Mouse (Mus musculus): ENCODE measurements at regions not wholly inside any gene's neighbourhood (a gene's known extent, or its start where the extent isn't known, plus 50 kb on each side); places are given as distances from the start of the nearest gene placed in this dataset.
A peak's percentile ranks its signal among the peaks of the same experiment; 100 is the strongest.
"Not testable (repeated sequence)": the region's sequence is repeated elsewhere in the genome, so short reads cannot be mapped to it uniquely, and the experiment has no call there.

DNA sequence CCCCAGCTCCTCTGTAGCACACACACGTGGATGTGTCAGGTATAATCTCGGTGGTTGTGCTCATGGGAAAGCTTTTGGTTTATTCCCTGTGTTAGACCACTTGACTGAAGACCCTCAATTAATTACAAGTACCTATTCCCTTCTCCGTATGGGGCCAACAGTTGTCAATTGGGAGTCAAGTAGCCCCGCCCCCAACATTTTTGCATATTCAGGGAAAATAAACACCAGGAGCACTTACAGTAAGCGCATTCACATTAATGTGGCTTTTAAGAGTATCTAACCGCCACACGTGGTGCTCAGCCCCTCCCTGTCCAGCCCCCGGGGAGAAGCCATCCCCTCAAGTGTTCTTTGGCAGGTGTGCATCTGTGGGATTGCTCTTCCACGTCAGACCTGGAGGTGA, 223.9 kb downstream of the Tpra1 start:
- no peak for DNase-seq (ENCODE audit: extremely low spot score, low spot score)

DNA sequence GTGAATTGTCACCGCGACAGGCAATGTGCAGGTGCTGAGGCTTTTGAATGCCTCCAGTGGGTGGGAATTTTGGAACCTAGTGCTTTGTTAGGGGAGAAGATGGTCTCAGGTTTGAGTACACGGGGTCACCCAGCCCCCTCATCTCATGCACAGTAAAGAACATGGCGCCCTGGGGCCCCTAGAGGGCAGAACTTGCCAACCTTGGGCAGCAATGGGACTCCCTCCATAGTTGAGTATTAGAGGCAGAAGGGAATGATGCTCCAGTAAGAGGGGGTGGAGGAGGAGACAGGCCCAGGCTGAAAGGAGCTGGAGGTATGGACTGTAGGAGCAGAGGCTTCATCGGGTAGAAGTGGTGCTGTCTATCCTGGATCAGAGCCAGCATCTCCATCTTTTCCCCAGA, 226.1 kb downstream of the Tpra1 start:
- DNase-seq (ENCODE audit: extremely low spot score, low spot score): not testable (repeated sequence)

DNA sequence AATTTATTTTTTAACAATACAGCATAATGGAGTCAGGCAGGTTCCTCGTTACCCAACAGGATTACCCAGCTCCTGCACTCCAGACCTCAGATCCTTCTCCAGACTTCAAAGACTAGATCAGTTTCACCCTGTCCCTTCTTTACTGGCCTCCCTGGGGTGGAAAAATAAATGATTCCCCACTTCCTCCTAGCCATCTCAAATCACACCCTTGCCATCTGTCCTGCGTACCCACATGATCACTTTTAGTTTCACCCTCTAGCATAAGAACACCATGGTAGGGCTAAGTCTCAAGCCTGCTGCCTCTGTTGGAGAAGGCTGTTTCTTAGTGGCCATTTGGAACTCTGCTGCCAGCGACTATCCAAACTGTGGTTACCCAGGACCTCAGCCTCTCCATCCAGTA, 222.0 kb downstream of the Plxna1 start:
- no peak for DNase-seq (ENCODE audit: extremely low spot score, low spot score)

DNA sequence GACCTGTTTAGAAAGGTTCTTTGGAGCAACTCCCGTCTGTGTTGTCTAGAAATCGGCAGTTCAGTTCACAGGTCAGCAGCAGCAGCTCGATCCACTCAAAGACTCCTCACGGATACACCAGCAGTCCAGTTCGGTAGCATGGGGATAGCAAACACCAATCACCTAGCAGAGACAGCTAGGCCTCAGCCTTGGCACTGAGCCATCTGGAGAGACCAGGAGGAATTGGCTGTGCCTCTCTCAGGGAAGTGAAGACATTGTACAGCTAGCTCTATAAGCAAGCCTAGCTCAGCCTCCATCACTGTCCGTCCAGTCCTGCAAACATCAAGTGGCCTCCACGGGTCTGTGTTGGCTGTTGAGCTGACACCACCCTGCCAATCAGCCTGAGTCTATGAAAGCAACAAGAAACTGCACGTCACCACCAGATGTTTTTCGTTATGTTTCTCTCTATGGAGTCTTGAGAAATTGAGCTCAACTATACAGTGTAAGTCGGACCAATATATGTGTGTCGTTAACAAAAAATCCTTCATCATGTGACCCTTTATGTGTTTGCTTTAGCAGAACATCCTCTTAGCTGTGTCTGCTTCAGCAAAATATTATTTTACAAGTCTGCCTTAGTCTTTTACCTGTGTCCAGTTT, 209.3 kb downstream of the Plxna1 start:
- DNase-seq (ENCODE audit: extremely low spot score, low spot score): no peak

DNA sequence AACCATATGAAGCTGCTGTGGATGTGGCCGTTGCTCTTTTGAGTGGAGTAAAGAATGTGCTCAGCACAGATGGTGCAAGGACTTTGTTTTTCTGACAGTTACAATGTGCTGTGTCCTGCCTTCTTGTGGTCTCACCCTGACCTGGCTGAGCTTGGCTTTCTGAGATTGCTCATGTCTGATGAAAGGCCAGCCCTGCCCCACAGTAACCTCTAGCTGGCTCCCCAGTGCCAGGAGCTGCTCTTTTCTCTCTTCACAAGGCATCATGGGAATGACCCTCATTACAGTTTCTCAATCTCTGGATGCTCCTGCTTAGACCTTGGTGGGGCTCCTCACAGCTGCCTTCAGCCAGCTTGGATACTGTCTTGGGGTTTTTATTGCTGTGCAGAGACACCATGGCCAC, 204.9 kb downstream of the Plxna1 start:
- DNase-seq (ENCODE audit: extremely low spot score, low spot score): no peak

DNA sequence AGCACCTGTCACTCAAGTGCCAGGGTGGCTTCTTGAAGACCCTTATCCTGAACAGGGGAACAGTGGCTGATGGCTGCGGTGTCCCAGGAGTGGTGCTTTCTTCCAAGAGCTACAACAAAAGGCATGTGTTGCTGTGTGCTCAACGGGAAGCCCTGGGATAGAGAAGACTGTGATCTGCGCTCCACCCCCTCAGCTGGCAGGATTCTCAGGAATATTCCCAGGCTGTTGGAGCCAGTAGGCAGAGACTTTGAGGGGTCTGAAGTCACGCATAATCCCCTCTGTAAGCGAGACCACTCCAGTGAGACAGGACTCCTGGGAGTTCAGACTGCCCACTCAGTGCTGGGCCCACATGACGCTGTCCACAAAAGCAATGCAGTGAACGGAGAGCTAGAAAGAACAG, 202.4 kb downstream of the Plxna1 start:
- DNase-seq (ENCODE audit: extremely low spot score, low spot score): no peak

DNA sequence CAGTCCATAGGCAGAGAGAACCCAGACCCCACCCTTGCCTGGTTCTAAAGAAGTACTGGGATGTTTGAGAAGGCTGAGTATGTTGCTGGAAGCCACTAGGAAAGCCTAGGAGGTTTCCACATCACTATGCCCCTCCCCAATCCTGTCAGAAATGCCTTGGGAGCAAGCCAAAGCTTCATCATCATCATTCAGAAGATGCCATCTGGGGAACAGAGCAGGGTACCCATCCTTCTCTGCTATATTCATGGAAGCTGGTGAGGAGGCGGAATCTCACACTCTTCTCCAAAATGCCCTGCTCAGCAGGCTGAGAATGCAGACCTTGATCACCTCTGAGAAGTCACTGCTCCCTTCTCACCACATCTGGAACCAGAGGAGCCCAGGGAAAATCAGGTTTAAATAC, 200.7 kb downstream of the Plxna1 start:
- no peak for DNase-seq (ENCODE audit: extremely low spot score, low spot score)

DNA sequence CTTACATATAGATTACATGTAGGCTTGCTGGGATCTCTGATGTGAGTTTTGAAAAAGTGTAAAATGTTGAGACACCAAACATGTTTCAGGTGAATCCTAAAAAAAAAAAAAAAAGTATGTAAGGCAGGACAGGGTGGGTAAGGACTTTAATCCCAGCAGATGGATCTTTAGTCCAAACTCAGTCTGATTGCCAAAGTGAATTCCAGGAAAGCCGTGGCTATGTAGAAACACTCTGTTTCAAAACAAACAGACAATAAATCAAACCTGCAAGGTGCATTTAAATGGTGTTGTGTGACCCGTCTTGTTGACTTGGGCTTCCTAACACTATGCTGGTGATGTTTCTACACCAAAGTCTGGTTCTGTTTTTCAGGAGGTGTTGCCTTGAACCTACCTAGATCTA, 192.9 kb downstream of the Plxna1 start:
- no peak for DNase-seq (ENCODE audit: extremely low spot score, low spot score)

DNA sequence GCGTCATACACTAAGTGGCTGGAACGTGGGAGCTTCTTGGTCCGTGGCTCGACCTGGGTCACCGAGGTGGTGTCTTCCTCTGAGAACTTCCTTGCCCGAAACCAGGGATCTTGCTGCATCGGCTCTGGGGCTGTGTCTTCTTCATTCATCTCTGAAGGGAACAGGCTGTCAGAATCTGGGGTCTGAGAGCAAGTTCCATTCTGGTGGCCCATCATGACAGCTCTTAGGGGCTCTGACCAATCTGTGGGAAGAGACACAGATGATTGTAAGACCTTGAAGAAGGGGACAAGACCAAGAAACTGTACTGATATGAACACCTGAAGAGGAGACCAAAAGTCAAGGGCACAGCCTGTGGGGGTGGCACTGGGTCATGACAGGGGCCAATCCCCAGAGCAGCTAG, 177.5 kb downstream of the Plxna1 start:
- not testable (repeated sequence) for DNase-seq (ENCODE audit: extremely low spot score, low spot score)

DNA sequence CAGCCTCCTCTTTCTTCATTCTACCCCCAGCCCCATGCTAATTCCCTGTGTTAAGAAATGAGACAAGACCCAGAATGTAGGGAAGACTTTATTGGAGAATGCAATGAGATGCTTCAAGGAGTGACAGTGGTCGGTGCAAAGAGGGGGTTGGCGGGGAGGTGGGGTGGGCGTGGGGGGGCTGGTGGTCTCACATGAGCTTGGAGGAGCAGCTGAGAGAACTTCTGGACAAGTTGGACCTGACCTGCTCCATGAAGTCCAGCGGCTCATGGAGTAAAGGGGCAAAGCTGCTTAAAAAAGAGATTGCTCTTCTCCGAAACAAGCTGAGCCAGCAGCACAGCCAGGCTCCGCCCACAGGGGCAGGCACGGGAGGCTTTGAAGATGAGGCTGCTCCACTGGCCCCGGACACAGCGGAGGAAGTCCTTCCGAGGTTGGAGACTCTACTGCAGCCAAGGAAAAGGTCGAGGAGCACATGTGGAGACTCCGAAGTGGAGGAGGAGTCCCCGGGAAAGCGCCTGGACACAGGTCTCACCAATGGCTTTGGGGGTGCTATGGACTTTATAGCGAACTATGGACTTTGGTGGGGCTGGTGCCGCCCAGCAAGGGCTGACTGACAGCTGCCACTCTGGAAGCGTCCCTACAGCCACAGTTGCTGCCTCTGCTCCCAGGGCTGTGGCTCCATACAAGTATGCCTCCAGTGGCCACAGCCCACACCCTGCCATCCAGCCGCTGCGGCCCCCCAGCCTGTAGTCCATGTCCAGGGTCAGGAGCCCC, 161.7 kb downstream of the Plxna1 start:
- DNase-seq (ENCODE audit: extremely low spot score, low spot score): peak; percentile 13

DNA sequence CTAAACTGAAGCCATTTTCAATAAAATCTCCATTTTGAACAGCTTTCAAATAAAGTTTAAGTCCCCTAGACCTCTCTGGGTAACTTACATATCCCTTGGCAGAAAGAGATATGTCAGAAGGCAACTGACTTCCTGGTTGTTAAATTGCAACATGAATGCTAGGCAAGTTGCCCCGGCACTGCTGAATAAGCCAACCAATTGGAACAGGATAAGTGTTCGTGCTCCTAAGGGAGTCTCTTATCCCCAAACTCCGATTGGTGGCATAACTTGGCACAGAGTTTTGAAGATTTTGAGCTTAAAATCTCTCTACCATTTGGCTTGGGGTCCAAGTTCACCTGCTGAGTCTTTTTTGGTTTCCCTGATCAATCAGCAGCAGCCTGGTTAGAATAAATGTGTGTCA, 147.4 kb downstream of the Plxna1 start:
- DNase-seq (ENCODE audit: extremely low spot score, low spot score): no peak

DNA sequence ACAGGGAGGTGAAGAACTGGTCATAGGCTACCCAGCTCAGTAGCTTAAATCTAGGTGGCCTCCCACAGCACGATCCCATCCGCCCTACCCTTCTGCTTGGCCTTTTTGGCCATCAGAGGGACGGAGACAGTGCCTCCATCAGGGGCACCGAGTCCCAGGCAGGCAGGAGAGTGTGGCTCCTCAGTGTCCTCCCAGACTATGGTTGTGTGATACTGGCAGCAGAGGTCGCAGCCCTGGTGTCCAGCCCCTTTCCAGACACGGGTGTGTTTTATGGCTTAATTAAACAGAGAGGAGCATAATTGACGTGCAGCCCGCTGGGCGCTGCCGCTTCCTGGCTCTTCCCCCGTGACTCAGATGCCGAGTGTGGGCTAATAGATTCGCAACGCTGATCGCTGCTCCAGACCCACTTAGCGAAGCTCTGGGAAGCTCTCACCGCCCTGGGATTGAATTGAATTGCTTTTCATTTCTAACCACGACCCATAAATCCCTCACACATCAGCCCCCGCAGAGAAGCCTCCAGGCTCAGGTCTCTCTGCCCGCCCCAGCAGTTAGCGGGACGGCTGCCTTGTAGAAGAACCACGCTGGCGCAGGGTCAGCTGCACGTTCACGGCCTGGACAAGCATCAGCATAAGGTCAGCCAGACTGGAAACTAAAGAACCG, 126.9 kb downstream of the Plxna1 start:
- DNase-seq (ENCODE audit: extremely low spot score, low spot score): peak; percentile 55

DNA sequence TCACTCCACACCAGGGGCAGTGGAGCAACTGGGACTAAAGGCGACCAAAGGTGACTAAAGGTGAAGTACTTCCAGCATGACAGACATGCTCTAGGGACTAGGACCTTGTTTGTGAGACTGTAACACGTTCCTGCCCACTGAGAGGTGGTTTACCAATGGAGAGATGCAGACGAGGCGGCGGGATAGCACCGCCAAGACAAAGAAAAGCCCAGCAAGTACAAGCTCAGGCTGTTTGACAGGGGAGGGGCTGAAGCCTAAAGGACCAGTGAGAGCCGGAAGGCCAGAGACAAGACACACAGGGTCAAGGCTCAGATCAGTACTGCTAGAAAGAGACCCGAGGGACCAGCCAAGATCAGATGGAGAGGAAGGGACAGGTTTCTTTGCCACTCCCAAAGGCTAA, 126.2 kb downstream of the Plxna1 start:
- DNase-seq (ENCODE audit: extremely low spot score, low spot score): peak; percentile 30

DNA sequence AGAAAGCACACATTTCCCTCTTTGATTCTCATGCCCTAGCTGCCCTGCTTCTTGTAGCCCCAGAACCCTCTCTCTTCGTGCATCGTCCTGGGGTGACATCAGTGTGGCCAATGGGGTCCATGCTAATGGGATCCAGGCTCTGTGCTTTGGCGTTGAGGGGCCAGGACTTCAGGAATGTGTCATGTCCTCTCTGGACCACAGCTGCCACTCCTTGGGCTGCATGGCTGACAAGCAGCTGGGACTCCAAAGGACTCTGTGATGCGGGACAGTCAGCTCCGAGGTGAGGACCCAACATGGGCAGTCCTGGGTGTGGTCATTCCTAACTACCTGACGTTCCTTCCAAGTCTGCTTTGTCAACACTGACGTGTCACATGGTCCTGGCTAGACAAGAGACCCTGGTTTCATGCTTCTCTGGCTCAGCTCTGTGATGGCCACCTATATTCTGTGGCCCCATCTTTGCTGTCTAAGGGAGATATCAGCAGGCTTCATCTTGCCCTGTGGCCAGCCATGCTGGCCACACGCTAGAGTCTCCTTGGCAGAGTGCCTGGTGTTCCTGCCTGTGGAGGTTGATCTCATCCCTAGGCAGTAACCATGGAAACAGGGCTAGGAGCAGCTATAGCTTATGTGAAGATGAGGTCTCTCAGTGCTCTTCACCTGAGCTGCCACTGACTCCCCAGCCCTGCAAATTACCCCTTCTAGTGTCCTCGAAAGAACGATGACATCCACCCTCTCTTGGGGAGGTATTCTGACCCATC, 125.4 kb downstream of the Plxna1 start:
- DNase-seq (ENCODE audit: extremely low spot score, low spot score): no peak

DNA sequence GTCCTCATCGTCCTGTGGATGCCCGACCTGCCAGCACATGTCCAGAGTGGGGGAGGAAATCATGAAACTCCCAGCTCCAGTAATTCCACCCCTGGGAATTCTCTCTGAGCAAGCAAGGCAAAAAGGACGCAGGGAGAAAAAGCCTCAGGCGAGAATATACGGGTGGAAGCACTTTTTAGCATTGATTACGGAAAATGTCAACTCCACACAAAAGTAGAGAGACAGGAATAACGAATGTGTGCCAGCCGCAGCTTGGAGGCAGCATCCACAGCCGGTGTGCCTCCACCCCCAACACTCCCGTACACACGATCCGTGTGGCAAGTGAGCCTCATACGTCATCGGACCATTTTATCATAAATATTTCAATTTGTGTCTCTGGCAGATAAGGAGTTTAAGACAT, 123.5 kb downstream of the Plxna1 start:
- DNase-seq (ENCODE audit: extremely low spot score, low spot score): no peak

DNA sequence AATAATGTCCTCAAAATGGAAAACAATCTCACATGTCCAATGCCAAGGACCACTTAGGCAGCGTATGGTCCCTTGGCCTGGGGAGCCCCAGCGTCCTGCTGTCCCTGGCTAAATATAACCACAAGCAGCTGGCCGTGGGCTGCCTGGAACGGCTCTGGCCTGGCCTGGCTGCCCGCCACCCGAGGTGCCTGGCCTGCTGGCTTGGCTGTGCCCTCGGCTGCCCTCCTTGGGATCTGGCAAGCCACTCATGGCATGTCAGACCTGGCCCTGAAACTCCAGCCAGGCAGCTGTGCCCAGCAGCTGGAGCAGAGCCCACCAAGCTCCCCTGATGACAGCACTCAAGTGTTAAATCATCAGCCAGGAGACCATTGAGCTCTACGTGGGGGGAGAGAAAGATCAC, 122.9 kb downstream of the Plxna1 start:
- DNase-seq (ENCODE audit: extremely low spot score, low spot score): no peak

DNA sequence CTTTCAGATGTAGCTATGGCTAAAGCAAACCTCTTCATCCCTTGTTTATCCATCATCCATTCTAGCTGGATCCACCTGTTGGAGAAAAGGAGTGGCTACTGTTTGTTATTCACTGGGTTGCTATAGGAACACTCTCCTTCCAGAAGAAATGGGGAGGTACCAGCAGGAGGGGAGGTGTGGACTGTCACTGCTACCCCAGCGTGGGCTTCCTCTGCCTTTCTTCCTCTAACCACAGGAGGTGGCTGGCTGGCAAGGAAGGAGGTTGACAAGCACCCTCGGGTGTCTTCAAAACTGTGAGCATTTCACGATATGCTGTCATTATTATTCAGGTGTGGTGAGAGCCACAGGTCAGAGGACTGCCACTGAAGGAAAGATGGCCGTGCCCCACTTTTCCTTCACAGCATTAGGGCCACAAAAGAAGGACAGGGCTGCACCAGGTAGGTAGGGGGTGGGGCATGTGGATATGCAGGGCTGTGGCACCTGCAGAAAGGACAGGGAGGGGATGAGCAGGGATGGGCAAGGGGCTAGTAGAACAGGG, 122.2 kb downstream of the Plxna1 start:
- no peak for DNase-seq (ENCODE audit: extremely low spot score, low spot score)

DNA sequence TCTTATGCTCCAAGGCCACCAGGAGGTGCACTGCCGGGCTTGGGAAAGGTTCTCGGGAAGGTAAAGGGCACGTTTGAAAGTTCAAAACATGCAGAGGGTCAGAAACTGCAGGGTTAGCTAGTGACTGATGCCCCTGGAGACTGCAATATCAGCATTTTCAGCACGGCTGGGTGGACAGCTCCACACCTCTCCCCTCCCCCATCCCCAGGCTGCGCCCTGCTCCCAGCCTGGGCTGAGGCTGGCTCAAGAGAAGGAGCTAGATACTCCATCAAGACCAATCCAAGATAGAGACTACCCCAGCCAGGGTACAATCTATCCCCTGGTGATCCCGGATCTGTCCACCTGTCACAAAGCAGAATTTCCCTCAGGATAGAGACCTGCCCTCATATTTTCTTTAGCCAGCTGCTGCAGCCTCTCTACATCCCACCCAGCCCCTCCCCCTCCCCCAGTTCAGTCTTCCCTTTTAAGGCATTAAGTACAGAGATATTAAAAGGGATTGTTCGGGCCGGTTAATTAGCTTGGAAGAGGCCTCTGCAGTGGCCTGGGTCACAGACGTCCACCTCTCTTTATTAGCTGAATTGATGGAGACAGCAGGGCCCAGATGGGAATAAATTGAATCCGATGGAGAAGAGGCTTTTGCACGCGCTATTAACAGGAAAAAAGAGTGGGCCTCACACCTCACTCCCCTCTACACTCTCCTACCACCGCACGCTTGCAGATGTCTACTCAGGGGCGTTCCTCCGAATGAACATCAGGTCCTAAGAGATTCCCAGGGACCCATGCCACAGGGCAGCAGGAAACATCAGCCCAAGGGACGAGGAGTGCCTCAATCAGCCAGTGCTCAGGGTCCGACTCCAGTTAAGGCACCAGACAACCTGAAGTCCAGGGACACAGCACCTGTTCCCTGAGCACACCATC, 119.8 kb downstream of the Plxna1 start:
- peak; percentile 66 for DNase-seq (ENCODE audit: extremely low spot score, low spot score)

DNA sequence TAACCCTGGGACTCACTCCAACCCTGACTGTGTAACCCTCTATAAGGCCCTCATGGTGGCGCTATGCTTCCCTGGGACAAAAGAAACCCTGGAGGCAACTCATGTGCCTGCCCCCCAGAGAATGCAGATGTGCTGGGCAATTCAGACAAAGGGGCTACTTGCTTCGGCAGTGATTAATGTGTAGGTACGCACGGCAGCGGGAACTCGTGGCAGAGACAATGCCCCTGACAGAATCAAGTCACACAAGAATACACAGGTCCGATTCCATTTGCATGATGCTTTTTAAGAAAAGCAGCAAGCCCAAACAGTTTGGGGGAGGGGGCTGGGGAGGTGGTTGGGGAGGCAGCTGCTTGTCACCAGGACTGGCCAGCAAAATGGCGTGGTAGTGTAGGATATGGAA, 116.9 kb downstream of the Plxna1 start:
- no peak for DNase-seq (ENCODE audit: extremely low spot score, low spot score)

DNA sequence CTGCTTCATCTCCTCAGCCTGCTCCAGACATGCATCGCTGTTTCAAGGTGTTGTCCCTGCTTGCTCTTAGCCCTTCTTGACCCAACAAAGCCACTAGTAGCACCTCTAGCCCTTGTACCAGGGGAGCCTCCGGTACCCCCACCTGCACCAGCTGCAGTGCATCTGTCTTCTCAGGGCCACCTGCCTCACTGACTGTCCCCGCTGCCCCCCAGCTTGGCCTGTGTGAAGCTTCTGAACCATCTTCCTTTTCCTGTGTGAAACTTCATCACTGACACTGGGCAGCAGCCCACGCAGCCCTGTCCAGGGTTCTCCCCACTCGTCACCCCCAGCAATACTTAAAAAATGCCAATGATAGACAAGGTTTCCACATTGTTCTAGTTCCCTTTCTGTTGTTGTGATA, 116.2 kb downstream of the Plxna1 start:
- DNase-seq (ENCODE audit: extremely low spot score, low spot score): no peak

DNA sequence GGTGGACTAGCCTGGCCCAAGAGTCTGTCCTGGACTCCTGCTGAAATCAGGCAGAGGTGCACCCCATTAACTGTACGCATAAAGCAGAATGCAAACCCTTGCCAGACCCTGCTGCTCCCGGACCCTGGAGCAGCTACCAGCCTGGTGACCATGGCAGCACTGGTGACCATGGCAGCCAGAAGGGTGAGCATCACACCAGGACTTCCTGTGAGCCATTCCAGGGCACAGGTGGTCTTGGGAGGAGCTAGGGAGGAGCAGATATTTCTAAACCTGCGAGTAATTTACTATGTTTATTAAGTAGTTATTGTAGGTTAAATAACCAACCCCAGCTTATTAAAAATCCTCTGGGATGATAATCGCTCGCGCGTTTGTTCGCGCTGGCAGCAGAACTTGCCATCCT, 113.8 kb downstream of the Plxna1 start:
- no peak for DNase-seq (ENCODE audit: extremely low spot score, low spot score)

All from neural tube, embryonic 10.5 days (tissue).